ENCODE assay signal across 12 mouse cellular contexts in genomic region chrX:153182221-153182620, GRCm38 (mm10). TPM values are rescaled to one million over a fixed set of nuclear protein-coding genes. Genes with fewer than 3 reads are reported as not detected.
DNase-seq lines count a peak whose midpoint lies in the region; ATAC-seq lines count a peak whose summit lies in the region.
"Had no signal": no experiment of that assay in that cellular context is flagged by ENCODE, and none has a peak within 500 bp of the region (broad histone marks: within the 10 kb centered on the region; RNA-seq: fewer than 3 reads in every experiment).

No protein-coding gene starts in this region.

- ATAC-seq in CD4-positive, CD25-positive, alpha-beta regulatory T cell, adult 4 months: no peak
- ATAC-seq: forebrain, embryonic 14.5 days had no signal

- peak; percentile 1 for DNase-seq in adrenal gland, postnatal 10 days
- DNase-seq in adrenal gland, adult 8-10 months: no peak
- peak; percentile 18 for DNase-seq in lung, postnatal 10 days
- no peak for DNase-seq in lung, postnatal 25 days (ENCODE audit: low spot score)
- peak; percentile 4 to 20 for DNase-seq in lung, postnatal 4 days
- DNase-seq: cerebellum, adult 2 months; cerebellum, postnatal 10 days; gastrocnemius, adult 2 months; gastrocnemius, postnatal 25 days had no signal

RNA-seq across cellular contexts. Expression of gene Rragb, which starts 42.4 kb away (rescaled TPM):
- total RNA-seq in adrenal gland, postnatal 10 days (2021): 1 to 10 TPM; 9.6 TPM
- 10 to 100 TPM; 13.6 to 17.2 (median 15.7) TPM for total RNA-seq in adrenal gland, adult 8-10 months (2022)
- 1 to 10 TPM; 4.9 to 9.3 TPM for polyA plus RNA-seq in CD4-positive, CD25-positive, alpha-beta regulatory T cell, adult 4 months (2017; shearing (Covaris generic))

RNA-seq across cellular contexts. Expression of gene Klf8, which starts 55.0 kb away (rescaled TPM):
- total RNA-seq in adrenal gland, postnatal 10 days (2021): under 1 TPM; 0.36 to 0.91 TPM
- 1 to 10 TPM in 1 of 4 experiments, under 1 TPM in 3; 0.56 to 1.3 (median 0.60) TPM for total RNA-seq in adrenal gland, adult 8-10 months (2022)
- 1 to 10 TPM in 1 of 2 experiments, under 1 TPM in 1; 0.87 to 1.3 TPM for polyA plus RNA-seq in CD4-positive, CD25-positive, alpha-beta regulatory T cell, adult 4 months (2017; shearing (Covaris generic))
- polyA plus RNA-seq: erythroblast, embryonic 14.5 days had no signal

Comparison
In these comparisons a context has a peak if more than half of its experiments do, and no peak if none do; other contexts are left out.
1. DNase-seq: peak in adrenal gland, postnatal 10 days (single experiment), lung, postnatal 10 days (single experiment) and lung, postnatal 4 days (2 of 2); none in adrenal gland, adult 8-10 months (single experiment) and lung, postnatal 25 days (single experiment).